Mouse (Mus musculus) ES-E14 (cell line): ENCODE measurements at regions not wholly inside any gene's neighbourhood (a gene's known extent, or its start where the extent isn't known, plus 50 kb on each side); places are given as distances from the start of the nearest gene placed in this dataset.

ENCODE experiments used
- CHD2 ChIP-seq: IDR thresholded peaks from 2 replicates; pipeline ENCODE4 v1.6.1; 2014; ENCODE audit warnings: mild to moderate bottlenecking, low read depth, low read length, inconsistent platforms
- HCFC1 ChIP-seq: IDR thresholded peaks from 2 replicates; pipeline ENCODE4 v1.6.1; 2012; ENCODE audit warnings: low read length, inconsistent platforms, borderline replicate concordance; ENCODE audit not compliant: insufficient read depth
- MAFK ChIP-seq: IDR thresholded peaks from 2 replicates; pipeline ENCODE4 v1.6.1; 2014; ENCODE audit warnings: mild to moderate bottlenecking, low read depth, low read length, inconsistent platforms; ENCODE audit not compliant: insufficient read depth
- ZC3H11A ChIP-seq: IDR thresholded peaks from 2 replicates; pipeline ENCODE4 v1.6.1; 2012; ENCODE audit warnings: low read depth, mild to moderate bottlenecking, inconsistent platforms, low read length, borderline replicate concordance
- ZNF384 ChIP-seq: IDR thresholded peaks from 2 replicates; pipeline ENCODE4 v1.6.1; 2012; ENCODE audit warnings: low read depth, low read length, inconsistent platforms

- no peak for TF ChIP-seq CHD2
- TF ChIP-seq MAFK: no peak
- no peak for TF ChIP-seq HCFC1
- TF ChIP-seq ZC3H11A: no peak
- TF ChIP-seq ZNF384: no peak
These were observed 76.2 kb downstream of the Rasd2 start for GRCm38 (mm10) chr8:75289933-75290332.
